Mouse (Mus musculus): ENCODE measurements around the gene Comtd1.

Gene Comtd1

GRCm38 (mm10) chr14:21838336-21839017, 10.3 kb downstream of the Comtd1 start:
- DNase-seq (ENCODE audit: low spot score), result no peak

- DNase-seq (ENCODE audit: low spot score), result no peak
These were observed 16.9 kb downstream of the Comtd1 start for GRCm38 (mm10) chr14:21831830-21832403.

- DNase-seq (ENCODE audit: low spot score), result peak; percentile 96
These were observed 17.7 kb downstream of the Comtd1 start for GRCm38 (mm10) chr14:21830876-21831767.

- DNase-seq (ENCODE audit: low spot score), result no peak
These were observed 22.8 kb downstream of the Comtd1 start for GRCm38 (mm10) chr14:21825786-21826491.

- DNase-seq (ENCODE audit: low spot score), result no peak
These were observed 23.8 kb downstream of the Comtd1 start, which contains the start of gene Vdac2 for GRCm38 (mm10) chr14:21824938-21825337. TSS of gene Vdac2 (plus strand) at chr14:21825238.

GRCm38 (mm10) chr14:21823897-21824296, 24.9 kb downstream of the Comtd1 start:
- DNase-seq (ENCODE audit: low spot score), result peak; percentile 66

GRCm38 (mm10) chr14:21822795-21823374, 25.9 kb downstream of the Comtd1 start:
- DNase-seq (ENCODE audit: low spot score), result peak; percentile 34

- DNase-seq (ENCODE audit: low spot score), result no peak
These were observed 26.5 kb downstream of the Comtd1 start for GRCm38 (mm10) chr14:21822307-21822706.

- DNase-seq (ENCODE audit: low spot score), result no peak
These were observed 27.8 kb downstream of the Comtd1 start for GRCm38 (mm10) chr14:21820880-21821505.

GRCm38 (mm10) chr14:21817453-21817852, 31.3 kb downstream of the Comtd1 start:
- no peak for DNase-seq (ENCODE audit: low spot score)

GRCm38 (mm10) chr14:21816255-21816654, 32.5 kb downstream of the Comtd1 start:
- DNase-seq (ENCODE audit: low spot score), result no peak

- DNase-seq (ENCODE audit: low spot score), result no peak
These were observed 34.2 kb downstream of the Comtd1 start for GRCm38 (mm10) chr14:21814606-21815005.

- DNase-seq (ENCODE audit: low spot score), result no peak
These were observed 34.9 kb downstream of the Comtd1 start for GRCm38 (mm10) chr14:21813847-21814246.

GRCm38 (mm10) chr14:21813216-21813615, 35.6 kb downstream of the Comtd1 start:
- no peak for DNase-seq (ENCODE audit: low spot score)

- DNase-seq (ENCODE audit: low spot score), result peak; percentile 39
These were observed 36.1 kb downstream of the Comtd1 start for GRCm38 (mm10) chr14:21812590-21813162.

- no peak for DNase-seq (ENCODE audit: low spot score)
These were observed 36.9 kb downstream of the Comtd1 start for GRCm38 (mm10) chr14:21811744-21812393.

GRCm38 (mm10) chr14:21811301-21811700, 37.5 kb downstream of the Comtd1 start:
- no peak for DNase-seq (ENCODE audit: low spot score)

- no peak for DNase-seq (ENCODE audit: low spot score)
These were observed 39.4 kb downstream of the Comtd1 start for GRCm38 (mm10) chr14:21809418-21809817.

- no peak for DNase-seq (ENCODE audit: low spot score)
These were observed 40.4 kb downstream of the Comtd1 start for GRCm38 (mm10) chr14:21808208-21808922.

Data from yolk sac, embryonic 10.5 days (tissue).